Mouse (Mus musculus): Measurements from ENCODE around the gene Fam241b.

DNA sequence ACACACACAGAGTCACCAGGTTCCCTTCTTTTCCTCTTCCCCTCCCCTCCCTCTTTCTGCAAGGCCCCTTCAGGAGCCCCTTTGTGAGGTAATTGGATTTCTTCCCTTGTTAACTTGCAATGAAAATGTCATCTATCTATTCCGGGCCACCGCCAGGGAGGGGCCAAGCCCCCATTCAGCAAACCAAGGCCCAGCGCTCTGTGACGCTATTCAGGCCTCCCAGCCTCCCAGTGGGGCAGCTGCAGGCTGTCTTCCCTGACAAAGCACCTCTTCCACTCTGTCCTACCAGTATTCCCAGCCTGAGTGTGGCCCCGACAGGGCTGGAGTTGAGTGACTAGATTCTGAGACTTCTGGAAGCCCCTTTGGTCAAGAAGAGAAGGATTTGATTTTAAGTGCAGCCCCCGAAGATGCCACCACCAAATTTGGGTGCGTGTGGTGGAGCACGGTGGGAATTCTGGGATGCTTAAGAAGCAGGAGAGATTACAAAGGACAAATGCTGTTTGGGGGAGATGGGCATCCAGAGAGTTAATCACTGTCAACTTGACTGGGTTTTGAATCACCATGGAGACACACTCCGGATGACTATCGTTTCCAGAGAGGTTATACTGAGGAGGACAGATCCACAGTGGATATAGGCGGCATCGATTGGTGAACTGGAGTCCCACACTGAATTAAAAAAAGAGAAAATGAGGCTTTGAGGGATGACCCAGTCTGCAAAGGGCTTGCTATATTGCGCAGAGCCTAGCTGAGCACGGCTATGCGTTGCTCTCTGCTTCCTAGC, 31.0 kb upstream of the Fam241b start:
- TF ChIP-seq POLR2A (IDR thresholded peaks at IDR 0.05; ENCODE audit: borderline replicate concordance, extremely low read depth, insufficient read depth, insufficient read length, poor library complexity, severe bottlenecking), result no peak
- TF ChIP-seq CTCF (IDR thresholded peaks at IDR 0.05; ENCODE audit: borderline replicate concordance, extremely low read depth, insufficient read depth, insufficient read length), result no peak

Measured in brain, embryonic 14.5 days (tissue).